Mouse (Mus musculus) heart, adult 2 months (tissue): ENCODE measurements around the gene Wdr86.

Experiments
- EP300 ChIP-seq: fragments of 200-500 bp; IDR thresholded peaks from 2 replicates; pipeline ENCODE4 v1.6.1; 2011; ENCODE audit warnings: low read depth, low read length, control low read depth; ENCODE audit not compliant: insufficient read depth
- POLR2A ChIP-seq: fragments of 200-500 bp; IDR thresholded peaks from 2 replicates; pipeline ENCODE4 v1.6.1; 2011; ENCODE audit warnings: mild to moderate bottlenecking, low read depth, low read length, control low read depth; ENCODE audit not compliant: insufficient read depth

GRCm38 (mm10) chr5:24729797-24730487 is 585 bp downstream of the Wdr86 start:
- no peak for TF ChIP-seq EP300
- no peak for TF ChIP-seq POLR2A
